Mouse (Mus musculus) layer of hippocampus, postnatal 14 days (tissue): ENCODE measurements around the gene Zfp710. TPM values are rescaled to one million over a fixed set of nuclear protein-coding genes. Genes with fewer than 3 reads are reported as not detected.
"Not testable (repeated sequence)": the region's sequence is repeated elsewhere in the genome, so short reads cannot be mapped to it uniquely, and the experiment has no call there.

Experiments used
- DNase-seq, 2 experiments: peaks; one replicate each; pipeline ENCODE4 v3.0.0; 2021 to 2022; ENCODE audit warnings: low spot score in 2 of 2, mixed read lengths in 1 of 2
- long read RNA-seq, 2 experiments: library from polyadenylated mRNA; stranded (forward); transcript quantifications; one replicate each; pipeline ENCODE4 v2.0.0; 2021
- total RNA-seq, 2 experiments: library from RNA; stranded (reverse); gene quantifications; 2 replicates each; pipeline ENCODE4 v1.2.3; 2021

Gene Zfp710
- 10 to 100 TPM; 17.5 to 18.0 TPM for total RNA-seq
- long read RNA-seq, experiment 1, partial matches to known transcripts = 1 of 4 reads
- long read RNA-seq, experiment 1, other reads (novel, unspliced or antisense) = 2 of 4 reads
- long read RNA-seq, experiment 2, full-length matches to known transcripts = 5 of 9 reads
- long read RNA-seq, experiment 2, partial matches to known transcripts = 0 of 9 reads
- long read RNA-seq, experiment 2, other reads (novel, unspliced or antisense) = 4 of 9 reads

GRCm38 (mm10) chr7:80024521-80025390 lies at the start of gene Zfp710:
TSS of gene Zfp710 (plus strand) at chr7:80024814.
- DNase-seq = peak; percentile 68

GRCm38 (mm10) chr7:79975316-79975715 lies 49.3 kb upstream of the Zfp710 start:
- DNase-seq = no peak

- DNase-seq = no peak
These were observed 37.9 kb upstream of the Zfp710 start for GRCm38 (mm10) chr7:79986717-79987116.

DNA sequence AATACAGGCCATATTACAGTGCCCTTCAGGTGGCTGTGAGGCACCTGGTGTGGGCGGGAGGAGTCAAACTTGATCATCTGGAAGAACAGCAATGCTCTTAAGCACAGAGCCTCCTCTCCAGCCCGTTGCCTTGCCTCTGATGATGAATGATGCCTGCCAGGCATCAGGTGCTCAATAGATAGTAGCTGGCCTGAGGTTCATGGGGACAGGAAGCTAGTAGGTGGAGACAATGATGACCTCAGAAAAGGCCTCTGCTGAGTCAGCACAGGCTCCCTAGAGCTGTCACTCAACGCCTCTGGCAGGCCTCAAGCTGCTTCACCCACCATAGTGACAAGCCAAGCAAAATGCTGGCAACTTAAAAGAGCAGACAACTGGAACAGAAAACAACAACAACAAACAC lies 36.9 kb upstream of the Zfp710 start:
- DNase-seq = no peak

DNA sequence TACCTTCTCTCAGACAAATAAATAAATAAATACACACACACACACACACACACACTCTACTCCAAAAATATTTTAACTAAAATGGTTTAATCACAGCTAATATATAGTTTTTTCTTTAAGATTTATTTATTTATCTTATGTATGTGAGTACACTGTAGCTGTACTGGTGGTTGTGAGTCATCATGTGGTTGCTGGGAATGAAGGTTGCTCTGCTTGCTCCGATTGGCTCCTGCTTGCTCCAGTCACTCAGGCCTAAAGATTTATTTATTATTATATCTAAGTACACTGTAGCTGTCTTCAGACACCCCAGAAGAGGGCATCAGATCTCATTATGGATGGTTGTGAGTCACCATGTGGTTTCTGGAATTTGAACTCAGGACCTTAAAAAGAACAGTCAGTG lies 36.1 kb upstream of the Zfp710 start:
- DNase-seq = not testable (repeated sequence)

GRCm38 (mm10) chr7:79994476-79994875 lies 30.1 kb upstream of the Zfp710 start:
- peak; percentile 25 to 34 for DNase-seq

DNA sequence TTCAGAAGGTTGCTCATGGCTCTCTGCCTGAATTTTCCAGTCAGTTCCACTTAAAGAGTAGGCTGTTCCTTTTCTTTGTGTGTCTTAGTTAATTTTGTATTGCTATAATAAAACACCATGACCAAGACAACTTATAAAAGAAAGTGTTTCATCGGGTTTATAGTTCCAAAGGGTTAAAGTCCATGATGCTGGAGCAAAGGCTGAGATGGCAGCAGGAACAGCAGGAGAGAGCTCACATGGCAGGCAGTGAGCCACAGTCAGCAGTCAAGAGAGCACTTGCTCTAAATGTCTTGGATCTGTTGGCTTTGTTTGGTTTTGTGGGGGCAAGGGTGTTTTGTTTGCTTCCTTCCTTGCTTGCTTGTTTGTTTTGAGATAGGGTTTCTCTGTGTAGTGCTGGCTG lies 26.9 kb upstream of the Zfp710 start:
- no peak for DNase-seq

DNA sequence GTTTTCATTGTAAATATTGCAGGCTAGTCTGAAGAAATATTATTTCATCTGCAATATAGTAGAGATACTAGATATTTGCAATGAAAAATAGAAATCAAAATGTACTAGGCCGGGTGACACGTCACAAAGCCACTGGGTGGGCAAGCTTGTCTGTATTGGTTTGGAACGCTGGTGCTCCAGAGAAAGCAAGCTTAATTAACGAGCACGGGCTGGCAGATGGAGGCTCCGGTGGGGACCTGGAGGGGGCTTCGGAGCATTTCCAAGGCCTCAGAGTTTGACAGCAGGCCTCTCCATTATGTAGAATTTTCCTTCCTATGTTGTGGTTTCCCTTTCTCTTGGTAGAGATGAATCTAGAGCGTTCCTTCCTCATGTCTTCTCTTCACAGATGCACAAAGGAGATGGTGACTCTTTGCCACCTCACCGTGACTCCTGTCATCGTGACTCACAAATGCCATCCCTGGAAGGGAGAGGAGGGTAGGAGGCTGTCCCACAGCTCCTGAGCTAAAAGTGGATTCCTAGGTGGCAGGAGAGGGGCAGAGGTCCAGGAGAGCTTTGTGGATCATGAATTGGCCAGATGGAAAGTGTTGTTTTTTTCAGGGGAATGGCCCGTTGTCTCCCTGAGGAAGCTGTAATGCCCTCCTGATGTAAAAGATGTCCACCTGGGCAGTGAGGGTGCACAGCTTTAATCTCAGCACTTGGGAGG lies 22.1 kb upstream of the Zfp710 start:
- DNase-seq = no peak

- DNase-seq = no peak
These were observed 19.6 kb upstream of the Zfp710 start for GRCm38 (mm10) chr7:80004776-80005554.

- no peak for DNase-seq
These were observed 13.9 kb upstream of the Zfp710 start for GRCm38 (mm10) chr7:80010680-80011079.

- no peak for DNase-seq
These were observed 13.1 kb upstream of the Zfp710 start for GRCm38 (mm10) chr7:80011470-80011869.

- DNase-seq = no peak
These were observed 10.6 kb upstream of the Zfp710 start for GRCm38 (mm10) chr7:80013884-80014550.

GRCm38 (mm10) chr7:80014826-80015755 lies 9.5 kb upstream of the Zfp710 start:
- DNase-seq = no peak

DNA sequence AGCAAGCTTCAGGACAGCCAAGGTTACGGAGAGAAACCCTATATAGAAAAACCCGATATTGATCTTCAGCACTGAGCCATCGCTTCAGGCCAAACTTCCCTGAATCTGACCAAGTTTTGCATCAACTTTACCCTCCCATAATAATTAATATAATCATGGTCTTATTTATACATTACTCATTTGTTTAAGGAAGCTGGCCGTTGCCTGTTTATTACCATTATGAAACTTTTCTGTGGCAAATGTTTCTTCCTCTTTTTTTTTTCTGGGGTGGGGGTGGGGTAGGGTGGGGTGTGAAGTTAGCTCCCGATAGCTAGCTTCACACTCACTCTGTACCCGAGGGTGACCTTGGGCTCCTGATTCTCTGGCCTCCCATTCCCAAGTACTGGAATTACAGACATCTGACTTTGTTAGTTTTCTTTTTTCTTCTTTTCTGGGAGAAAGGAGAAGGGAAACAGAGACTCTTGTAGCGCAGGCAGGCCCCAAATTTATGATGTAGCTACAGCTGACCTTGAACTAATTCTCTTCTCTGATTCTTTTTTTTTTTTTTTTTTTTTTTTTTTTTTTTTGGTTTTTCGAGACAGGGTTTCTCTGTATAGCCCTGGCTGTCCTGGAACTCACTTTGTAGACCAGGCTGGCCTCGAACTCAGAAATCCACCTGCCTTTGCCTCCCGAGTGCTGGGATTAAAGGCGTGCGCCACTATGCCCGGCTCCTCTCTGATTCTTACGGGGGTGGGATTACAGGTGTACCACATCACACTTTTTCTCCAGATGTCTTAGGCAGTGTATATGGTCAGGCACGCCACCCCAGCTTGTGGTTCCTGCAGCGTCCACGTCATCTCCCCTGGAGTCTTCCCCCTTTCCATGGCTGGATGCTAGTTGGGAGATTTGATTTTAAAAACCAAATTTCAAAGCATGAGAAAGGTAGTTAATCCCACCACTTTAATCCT lies 5.8 kb upstream of the Zfp710 start:
- no peak for DNase-seq

GRCm38 (mm10) chr7:80023621-80024435 lies 786 bp upstream of the Zfp710 start:
- DNase-seq = no peak

GRCm38 (mm10) chr7:80025391-80026117 lies 940 bp downstream of the Zfp710 start:
- DNase-seq = no peak
